Mouse (Mus musculus) right cerebral cortex, postnatal 14 days (tissue): ENCODE measurements around the gene Msrb2.
A peak's percentile ranks its signal among the peaks of the same experiment; 100 is the strongest.

Source experiments
- DNase-seq: peaks from one replicate; pipeline ENCODE4 v3.0.0; 2022

Msrb2 gene

GRCm38 (mm10) chr2:19390411-19391143 is 19.3 kb downstream of the Msrb2 start:
- DNase-seq, result no peak

GRCm38 (mm10) chr2:19391649-19392048 is 20.4 kb downstream of the Msrb2 start:
- no peak for DNase-seq

GRCm38 (mm10) chr2:19392793-19393192 is 21.6 kb downstream of the Msrb2 start:
- no peak for DNase-seq

- DNase-seq, result no peak
These were observed 34.2 kb downstream of the Msrb2 start for GRCm38 (mm10) chr2:19405409-19405808.

- DNase-seq, result no peak
These were observed 35.3 kb downstream of the Msrb2 start for GRCm38 (mm10) chr2:19406531-19406930.

GRCm38 (mm10) chr2:19414222-19414965 is 43.2 kb downstream of the Msrb2 start:
- DNase-seq, result peak; percentile 73

- DNase-seq, result no peak
These were observed 43.9 kb downstream of the Msrb2 start for GRCm38 (mm10) chr2:19415063-19415521.

- no peak for DNase-seq
These were observed 44.8 kb downstream of the Msrb2 start for GRCm38 (mm10) chr2:19416066-19416465.

GRCm38 (mm10) chr2:19419686-19420345 is 48.6 kb downstream of the Msrb2 start:
- DNase-seq, result no peak

GRCm38 (mm10) chr2:19422226-19422625 is 51.0 kb downstream of the Msrb2 start:
- DNase-seq, result no peak

GRCm38 (mm10) chr2:19423086-19423485 is 51.8 kb downstream of the Msrb2 start:
- no peak for DNase-seq

- no peak for DNase-seq
These were observed 57.8 kb downstream of the Msrb2 start for GRCm38 (mm10) chr2:19429031-19429430.

- no peak for DNase-seq
These were observed 58.8 kb downstream of the Msrb2 start for GRCm38 (mm10) chr2:19429691-19430690.

GRCm38 (mm10) chr2:19430746-19431145 is 59.5 kb downstream of the Msrb2 start:
- no peak for DNase-seq

GRCm38 (mm10) chr2:19431186-19431585 is 59.9 kb downstream of the Msrb2 start:
- no peak for DNase-seq

GRCm38 (mm10) chr2:19431614-19432323 is 60.5 kb downstream of the Msrb2 start:
- DNase-seq, result no peak

GRCm38 (mm10) chr2:19444346-19444745 is 73.1 kb downstream of the Msrb2 start:
- DNase-seq, result no peak
